Mouse (Mus musculus) ZHBTc4 (cell line): ENCODE measurements around the gene Naip6.
"Not testable (repeated sequence)": the region's sequence is repeated elsewhere in the genome, so short reads cannot be mapped to it uniquely, and the experiment has no call there.

Experiments used
- DNase-seq: peaks from one replicate; pipeline ENCODE4 v3.0.0-alpha.2; 2011; ENCODE audit warnings: low read depth, low spot score

Gene Naip6

GRCm38 (mm10) chr13:100317256-100317893 is at the start of gene Naip6:
Gene Naip6 (minus strand): TSS chr13:100317674.
- DNase-seq = not testable (repeated sequence)

GRCm38 (mm10) chr13:100352315-100352714 is 34.8 kb upstream of the Naip6 start:
- not testable (repeated sequence) for DNase-seq

- DNase-seq = not testable (repeated sequence)
Observed at GRCm38 (mm10) chr13:100349510-100350173, 32.2 kb upstream of the Naip6 start.

GRCm38 (mm10) chr13:100341822-100342221 is 24.3 kb upstream of the Naip6 start:
- no peak for DNase-seq

GRCm38 (mm10) chr13:100331728-100332127 is 14.3 kb upstream of the Naip6 start:
- peak; percentile 37 for DNase-seq

- not testable (repeated sequence) for DNase-seq
Observed at GRCm38 (mm10) chr13:100328899-100329298, 11.4 kb upstream of the Naip6 start.

GRCm38 (mm10) chr13:100328029-100328428 is 10.6 kb upstream of the Naip6 start:
- not testable (repeated sequence) for DNase-seq

- not testable (repeated sequence) for DNase-seq
Observed at GRCm38 (mm10) chr13:100322266-100322837, 4.9 kb upstream of the Naip6 start.

GRCm38 (mm10) chr13:100284611-100285010 is 32.9 kb downstream of the Naip6 start:
- no peak for DNase-seq

GRCm38 (mm10) chr13:100271474-100272132 is 45.9 kb downstream of the Naip6 start:
- not testable (repeated sequence) for DNase-seq

- DNase-seq = not testable (repeated sequence)
Observed at GRCm38 (mm10) chr13:100256996-100257395, 60.5 kb downstream of the Naip6 start.

GRCm38 (mm10) chr13:100255925-100256324 is 61.5 kb downstream of the Naip6 start:
- DNase-seq = not testable (repeated sequence)

GRCm38 (mm10) chr13:100251897-100252296 is 65.6 kb downstream of the Naip6 start:
- not testable (repeated sequence) for DNase-seq

- DNase-seq = not testable (repeated sequence)
Observed at GRCm38 (mm10) chr13:100246896-100247519, 70.5 kb downstream of the Naip6 start.

- not testable (repeated sequence) for DNase-seq
Observed at GRCm38 (mm10) chr13:100246223-100246622, 71.3 kb downstream of the Naip6 start, which contains the start of gene Naip5. Gene Naip5 (minus strand): TSS chr13:100246323.

GRCm38 (mm10) chr13:100243702-100244101 is 73.8 kb downstream of the Naip6 start:
- DNase-seq = no peak
